8 mouse cellular contexts compared by ENCODE assay signal in genomic region chr10:20148773-20149120, GRCm38 (mm10). TPM values are rescaled to one million over a fixed set of nuclear protein-coding genes. Genes with fewer than 3 reads are reported as not detected.
DNase-seq lines count a peak whose midpoint lies in the region.

No protein-coding gene starts in this region.

- H3K4me1 ChIP-seq in erythroblast, embryonic 14.5 days (ENCODE audit: control insufficient read depth): peaks cover 24% of the 10 kb centered on the region

- DNase-seq in ES-CJ7 (ENCODE audit: low read depth, low spot score): peak; percentile 61
- peak; percentile 21 to 24 for DNase-seq in adrenal gland, postnatal 4 days (ENCODE audit: low spot score in 2 of 2)
- peak; percentile 53 to 67 for DNase-seq in heart, postnatal 36 days
- peak; percentile 60 for DNase-seq in large intestine, adult 2 months (ENCODE audit: low read depth, low spot score)
- peak; percentile 71 for DNase-seq in lung, postnatal 25 days (ENCODE audit: low spot score)
- peak; percentile 80 for DNase-seq in retina, postnatal 1 day
- peak; percentile 82 for DNase-seq in yolk sac, embryonic 10.5 days (ENCODE audit: low spot score)

- H3K9me3 ChIP-seq in erythroblast, embryonic 14.5 days (ENCODE audit: control insufficient read depth, low read length): no peaks in the 10 kb centered on the region

- peaks cover 34% of the 10 kb centered on the region for H3K27me3 ChIP-seq in erythroblast, embryonic 14.5 days (ENCODE audit: control insufficient read depth)

- WGBS in large intestine, adult 2 months: 1% methylated on average over 50 of the region's 58 CpGs

- H3K4me3 ChIP-seq in erythroblast, embryonic 14.5 days (replicated peaks): peak overlapping the region; percentile 68

- intact Hi-C loops in heart, postnatal 36 days (cut with DNase I): no loop called here

- no peaks in the 10 kb centered on the region for H3K36me3 ChIP-seq in erythroblast, embryonic 14.5 days (ENCODE audit: control insufficient read depth)

RNA-seq across cellular contexts. Expression of gene Map7, which starts 0.5 kb away (rescaled TPM):
- total RNA-seq in adrenal gland, postnatal 4 days (2021): 10 to 100 TPM; 34.3 to 44.6 TPM
- 0.11 and 0.60 TPM in 2 replicates for polyA plus RNA-seq in erythroblast, embryonic 14.5 days (2012)
- total RNA-seq in heart, postnatal 36 days (2021): 10 to 100 TPM; 21.0 to 23.3 TPM
- polyA plus RNA-seq in large intestine, adult 2 months (2012; rRNA removed): 21.6 and 33.7 TPM in 2 replicates

Comparison
In these comparisons a context has a peak if more than half of its experiments do, and no peak if none do; other contexts are left out.
1. Peak in every context shown above with its lines: DNase-seq and H3K4me3 ChIP-seq.
2. DNase-seq: peak in every context shown above with its lines; median percentile 82 in yolk sac, embryonic 10.5 days; 80 in retina, postnatal 1 day; 71 in lung, postnatal 25 days; 61 in ES-CJ7; 60 in heart, postnatal 36 days; 60 in large intestine, adult 2 months; 22 in adrenal gland, postnatal 4 days.